ENCODE assay signal across 8 mouse cellular contexts in genomic region chr7:78766019-78766683, GRCm38 (mm10). TPM values are rescaled to one million over a fixed set of nuclear protein-coding genes. Genes with fewer than 3 reads are reported as not detected.
DNase-seq lines count a peak whose midpoint lies in the region; ATAC-seq lines count a peak whose summit lies in the region.

No protein-coding gene starts in this region.

- no peak overlapping the region for H3K9ac ChIP-seq in hindbrain, embryonic 15.5 days

- no peaks in the 10 kb centered on the region for H3K9me3 ChIP-seq in hindbrain, embryonic 15.5 days

- DNase-seq in MN1 (ENCODE audit: low spot score), result peak; percentile 93
- DNase-seq in cerebellum, adult 18-20 months, result peak; percentile 88 to 91
- peak; percentile 86 to 90 for DNase-seq in layer of hippocampus, postnatal 36 days
- DNase-seq in right cerebral cortex, postnatal 25 days, result peak; percentile 87
- DNase-seq in urinary bladder, postnatal 25 days (ENCODE audit: low spot score), result peak; percentile 56

- no peak overlapping the region for H3K4me3 ChIP-seq in hindbrain, embryonic 15.5 days

- peaks cover 3% of the 10 kb centered on the region; the same call in 1 of the 2 replicates for H3K27me3 ChIP-seq in hindbrain, embryonic 15.5 days

- WGBS in hindbrain, embryonic 15.5 days, result 21% methylated on average over 18 of the region's 18 CpGs

- H3K27ac ChIP-seq in hindbrain, embryonic 15.5 days (replicated peaks), result no peak overlapping the region

- H3K36me3 ChIP-seq in hindbrain, embryonic 15.5 days, result no peaks in the 10 kb centered on the region

- H3K4me2 ChIP-seq in hindbrain, embryonic 15.5 days, result peak overlapping the region; percentile 16; the same call in 1 of the 2 replicates

- peak; percentile 95 for ATAC-seq in frontal cortex, adult (ENCODE audit: low TSS enrichment)
- ATAC-seq in hindbrain, embryonic 15.5 days (ENCODE audit: low FRiP score, low read depth), result peak; percentile 87
- ATAC-seq in megakaryocyte progenitor cell, adult 5-6 weeks (replicated peaks; ENCODE audit: poor library complexity), result peak; percentile 99

- H3K4me1 ChIP-seq in hindbrain, embryonic 15.5 days (replicated peaks), result peaks cover 9% of the 10 kb centered on the region; the same call in 1 of the 2 replicates

RNA-seq across cellular contexts. Expression of gene Mrps11, which starts 16.8 kb away (rescaled TPM):
- polyA plus RNA-seq in hindbrain, embryonic 15.5 days (2015; fragmentation: Nextera tagmentation; extraction: Ambion mirVana), result 68.3 and 68.5 TPM in 2 replicates
- 10 to 100 TPM; 36.2 to 38.8 TPM for total RNA-seq in layer of hippocampus, postnatal 36 days (2021)
- total RNA-seq in megakaryocyte progenitor cell, adult 5-6 weeks (2015), result 36.7 and 37.1 TPM in 2 replicates
- 43.5 and 71.5 TPM in 2 replicates for total RNA-seq in megakaryocyte progenitor cell, adult 5-6 weeks (2017)

RNA-seq across cellular contexts. Expression of gene Mrpl46, which starts 17.2 kb away (rescaled TPM):
- 53.8 and 58.9 TPM in 2 replicates for polyA plus RNA-seq in hindbrain, embryonic 15.5 days (2015; fragmentation: Nextera tagmentation; extraction: Ambion mirVana)
- total RNA-seq in layer of hippocampus, postnatal 36 days (2021), result 10 to 100 TPM; 29.9 to 30.4 TPM
- 37.5 and 50.6 TPM in 2 replicates for total RNA-seq in megakaryocyte progenitor cell, adult 5-6 weeks (2015)
- total RNA-seq in megakaryocyte progenitor cell, adult 5-6 weeks (2017), result 43.6 and 57.2 TPM in 2 replicates

RNA-seq across cellular contexts. Expression of gene Ntrk3, which starts 28.3 kb away (rescaled TPM):
- polyA plus RNA-seq in hindbrain, embryonic 15.5 days (2015; fragmentation: Nextera tagmentation; extraction: Ambion mirVana), result 22.2 and 23.3 TPM in 2 replicates
- 100 to 1,000 TPM; 199 to 229 TPM for total RNA-seq in layer of hippocampus, postnatal 36 days (2021)
- total RNA-seq in megakaryocyte progenitor cell, adult 5-6 weeks (2015), result not detected in 2 replicates
- total RNA-seq in megakaryocyte progenitor cell, adult 5-6 weeks (2017), result not detected in 2 replicates

Comparison
In these comparisons a context has a peak if more than half of its experiments do, and no peak if none do; other contexts are left out.
1. RNA of gene Ntrk3, which starts 28.3 kb away (total RNA-seq): 199 to 229 TPM in layer of hippocampus, postnatal 36 days; not detected in megakaryocyte progenitor cell, adult 5-6 weeks; every median in the first group is over 100 times any median in the second.
2. Peak in every context shown above with its lines, with median percentiles within 50 percentile points of each other: DNase-seq and ATAC-seq.